Mouse (Mus musculus) heart, adult 2 months (tissue): Measurements from ENCODE around the gene Rfwd3. TPM values are rescaled to one million over a fixed set of nuclear protein-coding genes. Genes with fewer than 3 reads are reported as not detected.

Source experiments
- DNase-seq, 2 experiments: peaks; one replicate each; pipeline ENCODE4 v3.0.0; 2021
- H3K27ac ChIP-seq: fragments of 200-600 bp; 2 replicates; pipeline ENCODE4 v1.8.1; 2022
- H3K27me3 ChIP-seq: fragments of 200-500 bp; 2 replicates; pipeline ENCODE4 v1.6.1; 2012; ENCODE audit warnings: mild to moderate bottlenecking, low read length, inconsistent platforms, mixed read lengths; ENCODE audit not compliant: control insufficient read depth, insufficient read depth
- H3K36me3 ChIP-seq: fragments of 200-500 bp; 2 replicates; pipeline ENCODE4 v1.6.1; 2012; ENCODE audit warnings: low read length, inconsistent platforms; ENCODE audit not compliant: control insufficient read depth, insufficient read depth
- H3K4me1 ChIP-seq: fragments of 200-500 bp; 2 replicates; pipeline ENCODE4 v1.6.1; 2011; ENCODE audit warnings: low read length; ENCODE audit not compliant: control insufficient read depth, insufficient read depth
- H3K4me3 ChIP-seq: fragments of 200-600 bp; 2 replicates; pipeline ENCODE4 v1.8.1; 2022
- H3K79me2 ChIP-seq: fragments of 200-500 bp; replicated peaks from 2 replicates; pipeline ENCODE4 v1.6.1; 2012; ENCODE audit warnings: mild to moderate bottlenecking, inconsistent platforms, low read length, moderate library complexity, mixed read lengths; ENCODE audit not compliant: control insufficient read depth, insufficient read depth
- H3K9ac ChIP-seq: fragments of 200-500 bp; 2 replicates; pipeline ENCODE4 v1.6.1; 2012; ENCODE audit warnings: low read depth, mild to moderate bottlenecking, control low read depth, inconsistent platforms, low read length, mixed read lengths
- CTCF ChIP-seq: fragments of 200-600 bp; IDR thresholded peaks from 2 replicates; pipeline ENCODE4 v1.8.1; 2022; ENCODE audit warnings: antibody characterized with exemption, mild to moderate bottlenecking, moderate library complexity
- EP300 ChIP-seq: fragments of 200-500 bp; IDR thresholded peaks from 2 replicates; pipeline ENCODE4 v1.6.1; 2011; ENCODE audit warnings: low read depth, low read length, control low read depth; ENCODE audit not compliant: insufficient read depth
- POLR2A ChIP-seq: fragments of 200-500 bp; IDR thresholded peaks from 2 replicates; pipeline ENCODE4 v1.6.1; 2011; ENCODE audit warnings: mild to moderate bottlenecking, low read depth, low read length, control low read depth; ENCODE audit not compliant: insufficient read depth
- whole genome bisulfite sequencing: fragments of 180-500 bp; shearing (Covaris S2); methylation state at CpG from one replicate; pipeline ENCODE4 v1.1.7; 2018; 5-methylcytosine and 5-hydroxymethylcytosine counted together
- intact Hi-C: fragments of 180-260 bp; cut with DNase I; formaldehyde crosslinking; loops from one replicate; pipeline ENCODE4 v1.15.1; 2025
- long read RNA-seq: library from polyadenylated mRNA; stranded (forward); transcript quantifications from one replicate; pipeline ENCODE4 v2.0.0, GENCODE M21; 2021
- polyA plus RNA-seq: library from polyadenylated mRNA; depleted of rRNA; stranded (reverse); fragments of >200 nt; gene quantifications from 2 replicates; pipeline ENCODE4 v1.2.3, GENCODE M21; 2012; rRNA removed
- total RNA-seq, 2 experiments: library from RNA; stranded (reverse); gene quantifications; 2 replicates each; pipeline ENCODE4 v1.2.3; 2021

The Rfwd3 gene
- total RNA-seq (10 to 100 TPM; 14.2 to 19.0 TPM), polyA plus RNA-seq (9.4 and 18.2 TPM in 2 replicates)
- long read RNA-seq, full-length matches to known transcripts: 6 of 9 reads
- long read RNA-seq, partial matches to known transcripts: 3 of 9 reads
- long read RNA-seq, other reads (novel, unspliced or antisense): 0 of 9 reads

GRCm38 (mm10) chr8:111299821-111300568, at the start of gene Rfwd3:
Gene Rfwd3 (minus strand): TSS chr8:111300222.
- TF ChIP-seq POLR2A: peak; percentile 84
- TF ChIP-seq CTCF: peak; percentile 42
- TF ChIP-seq EP300: no peak
- intact Hi-C loops: loop anchor here (2.0 kb wide), 1 partner anchor 41 kb away; the partner anchor contains the start of gene Glg1
- H3K36me3 ChIP-seq: peaks cover 13% of the 10 kb centered on the region

GRCm38 (mm10) chr8:111343225-111343624, 43.2 kb upstream of the Rfwd3 start:
- DNase-seq: peak; percentile 76 to 84
- H3K79me2 ChIP-seq: no peaks in the 10 kb centered on the region
- no peaks in the 10 kb centered on the region for H3K27me3 ChIP-seq
- no peak overlapping the region for H3K4me3 ChIP-seq
- no peak overlapping the region for H3K9ac ChIP-seq
- intact Hi-C loops: loop anchor here (1.0 to 5.0 kb wide), 6 partner anchors 96 to 594 kb away; no protein-coding TSS in a partner anchor
- WGBS: 1% methylated on average over 5 of the region's 5 CpGs
- TF ChIP-seq EP300 (peak; percentile 88), POLR2A (no peak), CTCF (peak; percentile 98)
- no peak overlapping the region for H3K27ac ChIP-seq
- 0 out of 2 replicates have a peak, but pooled peaks cover 2% of the 10 kb centered on the region for H3K4me1 ChIP-seq
- no peaks in the 10 kb centered on the region for H3K36me3 ChIP-seq

More at GRCm38 (mm10) chr8:111299821-111300568, at the start of gene Rfwd3:
- H3K9ac ChIP-seq: peak within 1 kb of the TSS; percentile 94
- no peaks in the 10 kb centered on the region for H3K27me3 ChIP-seq
- under 1% methylated on average over 67 of the region's 67 CpGs for WGBS
- no peaks in the 10 kb centered on the region for H3K4me1 ChIP-seq
- H3K27ac ChIP-seq: peak within 1 kb of the TSS; percentile 93
- H3K4me3 ChIP-seq: peak within 1 kb of the TSS; percentile 86
- 0 out of 2 replicates have a peak, but pooled peaks cover 2% of the 10 kb centered on the region for H3K79me2 ChIP-seq
- peak; percentile 95 to 98 for DNase-seq

- no peak overlapping the region for H3K9ac ChIP-seq
- H3K36me3 ChIP-seq: no peaks in the 10 kb centered on the region
- no peak for TF ChIP-seq CTCF
- no peak for TF ChIP-seq EP300
- no peak for TF ChIP-seq POLR2A
- no peak for DNase-seq
- H3K4me3 ChIP-seq: no peak overlapping the region
- H3K79me2 ChIP-seq: no peaks in the 10 kb centered on the region; the same call in 1 of the 2 replicates
- 0 out of 2 replicates have a peak, but pooled peaks cover 2% of the 10 kb centered on the region for H3K4me1 ChIP-seq
- intact Hi-C loops: loop anchor here (5.0 kb wide), 4 partner anchors 172 to 597 kb away; no protein-coding TSS in a partner anchor
- no peaks in the 10 kb centered on the region for H3K27me3 ChIP-seq
- no peak overlapping the region for H3K27ac ChIP-seq
- 78% methylated on average over 3 of the region's 3 CpGs for WGBS
Measured at GRCm38 (mm10) chr8:111340186-111340585, 40.2 kb upstream of the Rfwd3 start.

- Histone ChIP-seq H3K27ac (peak overlapping the region; percentile 82), H3K27me3 (no peaks in the 10 kb centered on the region), H3K79me2 (no peaks in the 10 kb centered on the region; the same call in 1 of the 2 replicates), H3K36me3 (no peaks in the 10 kb centered on the region), H3K9ac (no peak overlapping the region; the same call in 1 of the 2 replicates), H3K4me3 (peak overlapping the region; percentile 76), H3K4me1 (0 out of 2 replicates have a peak, but pooled peaks cover 2% of the 10 kb centered on the region)
- intact Hi-C loops: no loop called here
- TF ChIP-seq EP300 (no peak), CTCF (no peak), POLR2A (no peak)
- 39% methylated on average over 12 of the region's 12 CpGs for WGBS
- DNase-seq: peak in 1 of 2 experiments; percentile 14
Measured at GRCm38 (mm10) chr8:111338370-111339208, 38.6 kb upstream of the Rfwd3 start.

DNA sequence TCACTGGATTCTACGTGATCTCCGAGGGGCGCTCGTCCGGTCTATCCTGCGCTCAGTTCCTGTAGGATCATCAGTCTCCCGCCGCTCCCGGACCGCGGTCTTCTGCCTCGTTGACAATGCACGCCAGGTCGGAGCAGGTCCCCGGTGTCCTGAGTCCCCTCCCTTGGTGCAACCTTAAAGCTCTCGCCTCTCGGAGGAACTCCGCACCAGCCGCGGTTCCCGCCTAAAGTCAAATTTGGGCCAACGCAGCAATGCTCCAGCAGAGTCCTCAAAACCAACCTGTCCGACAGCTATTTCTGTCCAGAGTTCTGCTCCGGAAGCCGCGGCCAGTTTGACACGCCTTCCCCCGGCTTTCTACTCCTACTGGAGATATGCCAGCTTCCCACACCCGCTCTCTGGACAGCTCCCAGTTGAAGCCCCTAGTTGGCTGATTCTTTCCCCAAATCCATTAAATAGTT, 37.9 kb upstream of the Rfwd3 start, which contains the start of gene Mlkl:
TSS of gene Mlkl (minus strand) at position 288 of the 458 bp plus-strand sequence.
- Histone ChIP-seq H3K9ac (peak within 1 kb of the TSS; percentile 58), H3K27ac (peak within 1 kb of the TSS; percentile 82), H3K79me2 (no peaks in the 10 kb centered on the region; the same call in 1 of the 2 replicates), H3K4me1 (0 out of 2 replicates have a peak, but pooled peaks cover 2% of the 10 kb centered on the region), H3K4me3 (peak within 1 kb of the TSS; percentile 76), H3K36me3 (no peaks in the 10 kb centered on the region), H3K27me3 (no peaks in the 10 kb centered on the region)
- intact Hi-C loops: no loop called here
- under 1% methylated on average over 29 of the region's 29 CpGs for WGBS
- peak; percentile 73 to 74 for DNase-seq
- TF ChIP-seq POLR2A (0 out of 2 replicates have a peak, but pooled peaks have one; percentile 20), EP300 (no peak), CTCF (no peak)
